Mouse (Mus musculus): ENCODE data around the gene Fam206a. TPM values are rescaled to one million over a fixed set of nuclear protein-coding genes. Genes with fewer than 3 reads are reported as not detected.
A peak's percentile ranks its signal among the peaks of the same experiment; 100 is the strongest.

The Fam206a gene
- polyA plus RNA-seq, 1 experiment from 2014 or later, result 23.0 TPM

DNA sequence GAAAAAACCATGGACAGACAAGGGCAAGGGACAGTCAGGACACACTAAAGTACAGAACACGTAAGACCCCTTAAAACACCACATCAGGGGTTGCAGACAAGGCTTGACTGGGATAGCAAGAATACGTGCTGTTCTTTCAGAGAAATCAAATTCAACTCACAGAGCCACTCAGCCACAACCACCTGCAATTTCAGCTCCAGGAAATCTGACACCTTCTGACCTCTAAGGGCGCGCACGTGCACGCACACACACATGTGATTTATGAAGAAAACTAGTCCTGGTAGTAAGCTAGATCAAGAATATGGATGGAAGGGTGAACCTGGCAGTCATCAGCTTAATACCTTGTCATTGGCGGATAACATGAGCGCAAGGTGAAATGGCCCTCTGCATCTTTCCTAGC, 13.0 kb downstream of the Fam206a start:
- H3K27me3 ChIP-seq, result no peaks in the 10 kb centered on the region
- H3K4me2 ChIP-seq (replicated peaks), result no peak overlapping the region
- 45% methylated on average over 8 of the region's 8 CpGs for WGBS
- H3K4me1 ChIP-seq, result peaks cover 9% of the 10 kb centered on the region; the same call in 1 of the 2 replicates
- no peak for ATAC-seq (ENCODE audit: low FRiP score, low read depth)
- H3K9ac ChIP-seq, result no peak overlapping the region
- H3K4me3 ChIP-seq, result no peak overlapping the region
- H3K9me3 ChIP-seq, result no peaks in the 10 kb centered on the region
- no peak overlapping the region for H3K27ac ChIP-seq
- peaks cover 30% of the 10 kb centered on the region for H3K36me3 ChIP-seq

DNA sequence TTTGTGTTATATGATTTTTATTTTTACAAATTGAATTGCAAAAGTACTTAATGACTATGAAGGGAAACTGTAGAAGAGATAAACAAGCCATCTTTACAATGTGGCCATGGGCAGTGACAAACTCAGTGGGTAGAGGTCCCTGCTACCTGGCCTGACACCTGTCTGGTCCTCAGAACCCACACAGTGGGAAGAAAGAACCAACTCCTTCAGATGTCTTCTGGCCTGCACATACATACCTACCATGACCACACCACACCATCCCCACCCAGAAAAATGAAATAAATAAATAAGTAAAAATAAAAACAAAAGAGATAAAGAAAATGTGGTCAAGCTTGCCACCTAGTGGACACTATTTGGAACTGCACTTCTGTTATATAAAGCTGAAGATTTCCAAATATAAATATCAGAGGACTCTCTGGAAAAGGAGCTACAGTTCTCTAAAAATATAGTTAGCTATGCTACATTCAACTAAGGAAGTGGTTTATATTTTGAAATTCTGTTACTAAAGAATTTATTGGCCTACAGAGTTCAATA, 17.9 kb downstream of the Fam206a start:
- peaks cover 2% of the 10 kb centered on the region; the same call in 1 of the 2 replicates for H3K4me1 ChIP-seq
- peaks cover 22% of the 10 kb centered on the region for H3K36me3 ChIP-seq
- no peak for ATAC-seq (ENCODE audit: low FRiP score, low read depth)
- no peaks in the 10 kb centered on the region for H3K27me3 ChIP-seq
- no peaks in the 10 kb centered on the region for H3K9me3 ChIP-seq
- H3K4me3 ChIP-seq, result no peak overlapping the region
- no peak overlapping the region for H3K9ac ChIP-seq
- no peak overlapping the region for H3K27ac ChIP-seq
- no peak overlapping the region for H3K4me2 ChIP-seq (replicated peaks)

DNA sequence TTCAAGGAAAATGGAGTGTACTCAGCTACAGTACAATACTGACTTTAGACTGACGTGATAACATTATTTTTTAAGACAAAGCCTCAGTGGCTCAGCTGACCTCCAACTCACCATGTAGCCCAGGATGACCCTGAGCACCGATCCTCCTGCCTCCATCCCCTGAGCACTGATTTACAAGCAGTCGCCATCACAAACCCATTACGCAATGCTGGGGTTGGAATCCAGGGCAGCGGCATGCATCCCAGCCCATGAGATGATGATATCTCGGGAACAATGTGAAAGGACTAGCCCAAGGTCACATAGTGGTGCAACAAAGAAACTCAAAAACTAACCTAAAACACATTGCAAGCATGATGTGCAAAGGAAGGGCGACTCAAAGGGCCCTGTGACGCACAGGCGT, 22.1 kb downstream of the Fam206a start:
- Histone ChIP-seq H3K4me2 (replicated peaks) (no peak overlapping the region), H3K9ac (no peak overlapping the region), H3K27me3 (no peaks in the 10 kb centered on the region), H3K4me3 (no peak overlapping the region), H3K36me3 (peaks cover 31% of the 10 kb centered on the region), H3K4me1 (peaks cover 6% of the 10 kb centered on the region), H3K9me3 (no peaks in the 10 kb centered on the region), H3K27ac (no peak overlapping the region)
- 89% methylated on average over 9 of the region's 9 CpGs for WGBS
- ATAC-seq (ENCODE audit: low FRiP score, low read depth), result no peak

DNA sequence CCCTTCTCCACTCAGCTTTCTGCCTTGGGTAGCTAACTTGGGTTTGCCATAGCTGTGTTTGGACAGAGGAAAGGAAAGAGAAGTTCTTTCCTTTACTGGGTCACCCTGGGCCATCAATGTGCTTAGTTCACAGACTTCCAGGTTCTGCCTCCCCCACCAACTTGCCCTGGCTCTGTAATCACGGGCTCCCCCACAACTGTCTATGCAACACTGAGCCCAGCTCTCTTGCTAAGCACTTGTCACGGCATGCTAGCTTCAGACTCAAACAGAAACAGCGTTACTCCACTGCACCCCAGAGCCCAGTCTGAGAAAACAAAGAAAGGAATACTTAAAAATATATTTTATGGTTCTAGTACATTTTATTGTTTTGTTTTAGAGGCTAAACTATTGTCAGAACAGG, 26.8 kb downstream of the Fam206a start:
- Histone ChIP-seq H3K27ac (peak overlapping the region; percentile 89; the same call in 1 of the 2 replicates), H3K27me3 (no peaks in the 10 kb centered on the region), H3K4me2 (replicated peaks) (peak overlapping the region; percentile 28; the same call in 1 of the 2 replicates), H3K4me1 (peaks cover 14% of the 10 kb centered on the region), H3K9ac (no peak overlapping the region), H3K9me3 (no peaks in the 10 kb centered on the region), H3K36me3 (peaks cover 45% of the 10 kb centered on the region), H3K4me3 (no peak overlapping the region)
- WGBS, result 52% methylated on average over 3 of the region's 3 CpGs
- ATAC-seq (ENCODE audit: low FRiP score, low read depth), result peak; percentile 54; the same call in 1 of the 2 replicates

DNA sequence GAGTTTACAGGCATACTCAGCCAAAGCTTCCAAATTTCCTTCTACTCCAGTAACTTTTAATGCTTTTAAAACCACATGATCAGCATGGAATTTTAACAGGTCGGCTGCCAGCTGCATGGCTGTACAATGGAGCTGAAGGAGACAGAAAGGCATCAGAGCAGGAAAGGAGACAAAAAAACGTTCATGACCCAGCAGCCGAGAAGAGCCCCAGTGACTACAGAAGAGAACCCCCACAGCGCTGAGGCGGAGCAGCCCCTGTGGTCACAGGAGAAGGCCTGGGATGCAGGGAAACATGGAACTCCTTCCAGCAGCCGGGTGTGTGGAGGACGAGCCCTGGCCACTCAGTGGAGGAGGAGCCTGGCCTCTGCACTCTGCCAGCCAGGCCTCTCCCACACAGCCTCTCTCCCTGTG, 27.4 kb downstream of the Fam206a start:
- H3K9ac ChIP-seq, result 0 out of 2 replicates have a peak overlapping the region, but pooled peaks have one; percentile 10
- H3K27ac ChIP-seq, result peak overlapping the region; percentile 89
- peaks cover 45% of the 10 kb centered on the region for H3K36me3 ChIP-seq
- peak overlapping the region; percentile 51 for H3K4me2 ChIP-seq (replicated peaks)
- no peaks in the 10 kb centered on the region for H3K27me3 ChIP-seq
- WGBS, result 37% methylated on average over 7 of the region's 7 CpGs
- peaks cover 14% of the 10 kb centered on the region for H3K4me1 ChIP-seq
- H3K4me3 ChIP-seq, result peak overlapping the region; percentile 11
- peak; percentile 81 for ATAC-seq (ENCODE audit: low FRiP score, low read depth)
- H3K9me3 ChIP-seq, result no peaks in the 10 kb centered on the region

DNA sequence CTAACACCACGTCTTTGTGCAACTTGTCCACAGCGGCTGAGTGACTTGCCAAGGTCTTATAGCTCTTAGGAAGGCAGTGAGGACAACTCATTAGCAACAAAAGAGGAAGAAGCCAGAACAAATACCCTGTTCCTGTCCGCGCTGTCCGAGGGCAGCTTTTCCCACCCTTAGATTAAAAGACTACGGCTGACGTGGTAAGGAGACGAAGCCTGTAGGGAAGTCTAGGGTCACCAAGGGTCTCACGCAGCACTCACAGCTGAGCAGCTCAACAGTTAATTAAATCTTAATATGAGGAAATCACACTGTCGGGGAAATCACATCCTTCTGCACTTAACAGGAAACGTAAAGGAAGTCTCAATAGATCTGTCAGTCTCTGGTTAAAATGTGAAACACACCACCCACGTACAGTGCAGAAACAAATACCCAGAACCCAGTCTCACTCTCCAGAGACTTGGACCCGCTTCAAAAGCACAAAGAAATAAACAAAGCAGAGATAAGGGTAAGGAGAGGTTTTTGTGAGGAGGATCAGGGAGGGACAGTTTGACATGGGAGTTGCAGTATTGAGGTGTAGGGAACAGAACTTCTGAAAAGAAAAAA, 29.0 kb downstream of the Fam206a start:
- ATAC-seq (ENCODE audit: low FRiP score, low read depth), result no peak
- Histone ChIP-seq H3K27me3 (no peaks in the 10 kb centered on the region), H3K4me1 (peaks cover 14% of the 10 kb centered on the region), H3K4me2 (replicated peaks) (no peak overlapping the region), H3K9me3 (no peaks in the 10 kb centered on the region), H3K9ac (no peak overlapping the region), H3K36me3 (peaks cover 52% of the 10 kb centered on the region), H3K4me3 (no peak overlapping the region), H3K27ac (no peak overlapping the region)
- 56% methylated on average over 13 of the region's 13 CpGs for WGBS

DNA sequence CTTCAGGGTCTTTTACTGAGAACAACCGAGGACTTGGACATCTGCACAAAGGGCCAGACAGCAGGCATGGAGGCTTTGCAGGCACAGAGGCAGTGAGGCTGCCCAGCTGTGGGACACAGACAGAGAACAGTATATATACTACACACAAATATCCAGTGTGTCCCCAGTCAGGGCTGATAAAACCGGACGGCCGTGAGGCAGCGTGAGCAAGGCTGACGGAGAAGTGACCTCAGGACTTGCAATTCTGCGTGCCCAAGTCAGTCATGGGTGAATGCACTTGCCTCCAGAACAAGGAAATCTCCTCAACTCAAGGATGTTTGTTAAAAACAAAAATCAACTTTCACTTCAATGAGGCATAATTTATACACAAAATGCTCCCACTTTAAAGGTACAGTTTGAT, 29.9 kb downstream of the Fam206a start:
- WGBS, result 85% methylated on average over 7 of the region's 7 CpGs
- peaks cover 52% of the 10 kb centered on the region for H3K36me3 ChIP-seq

DNA sequence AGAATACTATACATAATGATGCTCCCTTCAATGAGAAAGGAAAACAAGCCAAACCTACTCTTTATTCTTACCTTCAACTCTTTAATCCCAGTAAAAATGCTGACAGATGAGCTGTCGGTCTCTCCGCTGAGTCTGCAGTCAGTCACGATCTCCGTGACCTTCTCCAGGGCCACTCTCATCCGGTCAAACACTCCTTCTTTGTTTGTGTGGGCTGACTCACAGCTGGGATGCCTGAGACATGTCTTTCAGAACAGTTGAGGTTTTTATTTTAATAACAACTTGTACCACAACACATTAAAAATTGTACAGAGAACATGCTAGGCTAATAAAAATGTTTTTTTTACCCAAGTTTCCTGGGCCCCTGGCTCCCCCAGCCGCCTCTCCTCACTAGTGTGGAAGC, 35.5 kb downstream of the Fam206a start:
- H3K27ac ChIP-seq, result no peak overlapping the region
- H3K4me3 ChIP-seq, result no peak overlapping the region
- no peak for ATAC-seq (ENCODE audit: low FRiP score, low read depth)
- peaks cover 64% of the 10 kb centered on the region for H3K36me3 ChIP-seq
- no peak overlapping the region for H3K4me2 ChIP-seq (replicated peaks)
- H3K9me3 ChIP-seq, result no peaks in the 10 kb centered on the region
- H3K27me3 ChIP-seq, result no peaks in the 10 kb centered on the region
- no peak overlapping the region for H3K9ac ChIP-seq
- no peaks in the 10 kb centered on the region for H3K4me1 ChIP-seq
- WGBS, result 90% methylated on average over 6 of the region's 6 CpGs

More for the DNA sequence above, 29.9 kb downstream of the Fam206a start:
- Histone ChIP-seq H3K4me2 (replicated peaks) (no peak overlapping the region), H3K9ac (no peak overlapping the region), H3K4me1 (peaks cover 14% of the 10 kb centered on the region), H3K27ac (no peak overlapping the region), H3K27me3 (no peaks in the 10 kb centered on the region), H3K9me3 (no peaks in the 10 kb centered on the region), H3K4me3 (no peak overlapping the region)
- no peak for ATAC-seq (ENCODE audit: low FRiP score, low read depth)

DNA sequence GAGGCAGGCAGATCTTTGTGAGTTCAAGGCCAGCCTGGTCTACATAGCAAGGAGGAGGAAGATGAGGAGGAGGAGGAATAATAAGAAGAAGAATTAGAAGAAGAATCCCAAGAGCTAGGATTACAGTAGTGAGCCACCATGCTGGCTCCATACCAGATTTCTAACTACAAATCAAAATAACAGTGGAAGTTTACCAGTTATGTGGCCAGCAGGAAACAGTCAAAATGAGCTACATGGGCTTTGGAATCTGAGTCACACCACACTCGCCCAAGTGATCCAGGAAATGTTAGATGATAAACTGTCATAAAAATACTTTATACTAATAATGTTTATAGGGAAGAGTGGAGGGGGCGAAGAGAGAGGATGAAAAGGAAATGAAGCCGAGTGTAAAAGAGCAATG, 38.2 kb downstream of the Fam206a start:
- H3K4me2 ChIP-seq (replicated peaks), result no peak overlapping the region
- H3K27ac ChIP-seq, result no peak overlapping the region
- ATAC-seq (ENCODE audit: low FRiP score, low read depth), result no peak
- no peak overlapping the region for H3K9ac ChIP-seq
- H3K36me3 ChIP-seq, result peaks cover 62% of the 10 kb centered on the region
- WGBS, result 79% methylated on average over 3 of the region's 3 CpGs
- H3K4me1 ChIP-seq, result no peaks in the 10 kb centered on the region
- peaks cover 3% of the 10 kb centered on the region; the same call in 1 of the 2 replicates for H3K9me3 ChIP-seq
- H3K4me3 ChIP-seq, result no peak overlapping the region
- no peaks in the 10 kb centered on the region for H3K27me3 ChIP-seq

DNA sequence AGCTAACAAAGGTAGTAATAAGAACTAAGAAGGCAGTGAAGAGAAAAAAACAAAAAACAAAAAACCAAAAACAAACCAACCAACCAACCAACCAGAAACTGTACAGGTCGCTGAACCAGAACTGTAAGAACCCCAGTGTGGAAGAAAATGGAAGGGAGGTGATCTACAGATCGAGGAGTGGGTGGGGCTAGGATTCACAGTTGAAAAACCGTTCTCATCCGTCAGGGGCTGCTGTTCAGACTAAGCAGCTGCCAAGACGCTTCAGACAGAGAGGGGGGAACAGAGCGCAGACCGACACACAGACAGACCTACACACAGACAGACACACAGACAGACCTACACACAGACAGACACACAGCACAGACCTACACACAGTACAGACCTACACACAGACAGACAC, 40.4 kb downstream of the Fam206a start:
- peaks cover 3% of the 10 kb centered on the region; the same call in 1 of the 2 replicates for H3K9me3 ChIP-seq
- no peak overlapping the region for H3K4me3 ChIP-seq
- H3K4me1 ChIP-seq, result no peaks in the 10 kb centered on the region
- no peak overlapping the region for H3K9ac ChIP-seq
- no peak overlapping the region for H3K4me2 ChIP-seq (replicated peaks)
- no peak for ATAC-seq (ENCODE audit: low FRiP score, low read depth)
- H3K36me3 ChIP-seq, result peaks cover 53% of the 10 kb centered on the region
- 85% methylated on average over 7 of the region's 7 CpGs for WGBS
- no peaks in the 10 kb centered on the region for H3K27me3 ChIP-seq
- H3K27ac ChIP-seq, result no peak overlapping the region

DNA sequence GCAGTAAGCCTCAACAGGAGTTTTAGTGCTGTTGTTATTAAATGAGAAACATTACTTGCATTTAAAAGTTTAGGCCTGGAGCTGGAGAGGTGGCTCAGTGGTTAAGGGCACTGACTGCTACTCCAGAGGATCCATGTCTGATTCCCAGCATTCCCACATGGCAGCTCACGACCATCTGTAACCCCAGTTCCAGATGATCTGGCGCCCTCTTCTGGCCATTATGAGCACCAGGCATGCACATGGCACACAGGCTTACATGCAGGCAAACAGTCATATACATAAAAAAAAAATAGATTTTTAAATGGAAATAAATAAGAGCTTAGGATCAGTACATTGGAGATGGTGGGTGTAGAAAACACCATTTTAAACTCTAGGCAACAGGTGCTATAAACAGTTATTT, 41.8 kb downstream of the Fam206a start:
- H3K4me3 ChIP-seq, result no peak overlapping the region
- ATAC-seq (ENCODE audit: low FRiP score, low read depth), result no peak
- no peaks in the 10 kb centered on the region for H3K4me1 ChIP-seq
- H3K27me3 ChIP-seq, result no peaks in the 10 kb centered on the region
- H3K9me3 ChIP-seq, result peaks cover 3% of the 10 kb centered on the region; the same call in 1 of the 2 replicates
- 94% methylated on average over 2 of the region's 2 CpGs for WGBS
- peaks cover 42% of the 10 kb centered on the region for H3K36me3 ChIP-seq
- no peak overlapping the region for H3K4me2 ChIP-seq (replicated peaks)
- H3K9ac ChIP-seq, result no peak overlapping the region
- no peak overlapping the region for H3K27ac ChIP-seq

DNA sequence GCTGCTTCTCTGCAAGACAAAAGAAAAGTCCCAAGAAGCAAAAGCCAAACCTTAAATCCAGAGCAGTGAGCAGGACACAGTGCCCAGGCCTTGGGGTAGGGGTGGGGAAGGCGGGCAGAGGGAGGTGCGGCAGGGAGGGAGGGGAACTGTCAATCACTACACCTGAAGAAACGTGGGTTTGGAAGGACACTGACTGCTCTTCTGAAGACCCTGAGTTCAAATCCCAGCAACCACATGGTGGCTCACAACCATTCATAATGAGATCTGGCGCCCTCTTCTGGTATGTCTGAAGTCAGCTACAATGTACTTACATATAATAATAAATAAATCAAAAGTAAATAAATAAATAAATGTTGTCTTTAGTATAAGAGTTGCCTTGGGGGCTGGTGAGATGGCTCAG, 42.8 kb downstream of the Fam206a start:
- H3K4me3 ChIP-seq, result no peak overlapping the region
- H3K9me3 ChIP-seq, result peaks cover 3% of the 10 kb centered on the region; the same call in 1 of the 2 replicates
- peaks cover 42% of the 10 kb centered on the region for H3K36me3 ChIP-seq
- WGBS, result 90% methylated on average over 4 of the region's 4 CpGs
- H3K4me2 ChIP-seq (replicated peaks), result no peak overlapping the region
- no peak overlapping the region for H3K9ac ChIP-seq
- H3K27me3 ChIP-seq, result no peaks in the 10 kb centered on the region
- ATAC-seq (ENCODE audit: low FRiP score, low read depth), result no peak
- no peaks in the 10 kb centered on the region for H3K4me1 ChIP-seq
- no peak overlapping the region for H3K27ac ChIP-seq
